Mouse (Mus musculus) lung, postnatal 4 days (tissue): ENCODE results near the gene Nav1.

Experiments used
- DNase-seq, 2 experiments: peaks; one replicate each; pipeline ENCODE4 v3.0.0; 2021

Nav1 gene

GRCm38 (mm10) chr1:135544504-135545146, 62.5 kb downstream of the Nav1 start:
- peak; percentile 84 to 88 for DNase-seq

GRCm38 (mm10) chr1:135542841-135543810, 64.0 kb downstream of the Nav1 start:
- DNase-seq, result no peak

GRCm38 (mm10) chr1:135542080-135542479, 65.0 kb downstream of the Nav1 start:
- DNase-seq, result no peak

- peak; percentile 89 to 93 for DNase-seq
These were observed 66.8 kb downstream of the Nav1 start for GRCm38 (mm10) chr1:135540270-135540669.

GRCm38 (mm10) chr1:135538441-135539265, 68.4 kb downstream of the Nav1 start:
- DNase-seq, result no peak

GRCm38 (mm10) chr1:135536822-135537221, 70.3 kb downstream of the Nav1 start:
- no peak for DNase-seq

GRCm38 (mm10) chr1:135536326-135536725, 70.8 kb downstream of the Nav1 start:
- DNase-seq, result peak; percentile 48 to 65

GRCm38 (mm10) chr1:135535256-135535655, 71.8 kb downstream of the Nav1 start:
- peak; percentile 76 to 91 for DNase-seq

- peak in 1 of 2 experiments; percentile 53 for DNase-seq
These were observed 72.3 kb downstream of the Nav1 start for GRCm38 (mm10) chr1:135534782-135535181.

GRCm38 (mm10) chr1:135534070-135534469, 73.0 kb downstream of the Nav1 start:
- no peak for DNase-seq

GRCm38 (mm10) chr1:135532383-135532782, 74.7 kb downstream of the Nav1 start:
- DNase-seq, result no peak

GRCm38 (mm10) chr1:135531981-135532380, 75.1 kb downstream of the Nav1 start:
- DNase-seq, result no peak

GRCm38 (mm10) chr1:135531081-135531480, 76.0 kb downstream of the Nav1 start:
- peak; percentile 45 to 77 for DNase-seq

- no peak for DNase-seq
These were observed 82.6 kb downstream of the Nav1 start for GRCm38 (mm10) chr1:135524518-135524860.

- no peak for DNase-seq
These were observed 83.1 kb downstream of the Nav1 start for GRCm38 (mm10) chr1:135523780-135524517.

GRCm38 (mm10) chr1:135523344-135523743, 83.8 kb downstream of the Nav1 start:
- no peak for DNase-seq

GRCm38 (mm10) chr1:135520550-135521168, 86.4 kb downstream of the Nav1 start:
- DNase-seq, result peak in 1 of 2 experiments; percentile 18

- DNase-seq, result no peak
These were observed 88.4 kb downstream of the Nav1 start for GRCm38 (mm10) chr1:135518661-135519060.

- no peak for DNase-seq
These were observed 89.6 kb downstream of the Nav1 start for GRCm38 (mm10) chr1:135517469-135517868.

GRCm38 (mm10) chr1:135516511-135517305, 90.4 kb downstream of the Nav1 start:
- DNase-seq, result no peak

GRCm38 (mm10) chr1:135515633-135516238, 91.4 kb downstream of the Nav1 start:
- DNase-seq, result no peak
